Mouse (Mus musculus): Measurements from ENCODE around the gene Myo1g. TPM values are rescaled to one million over a fixed set of nuclear protein-coding genes. Genes with fewer than 3 reads are reported as not detected.

The Myo1g gene
- polyA plus RNA-seq, 1 experiment from 2014 or later = 0.29 TPM

DNA sequence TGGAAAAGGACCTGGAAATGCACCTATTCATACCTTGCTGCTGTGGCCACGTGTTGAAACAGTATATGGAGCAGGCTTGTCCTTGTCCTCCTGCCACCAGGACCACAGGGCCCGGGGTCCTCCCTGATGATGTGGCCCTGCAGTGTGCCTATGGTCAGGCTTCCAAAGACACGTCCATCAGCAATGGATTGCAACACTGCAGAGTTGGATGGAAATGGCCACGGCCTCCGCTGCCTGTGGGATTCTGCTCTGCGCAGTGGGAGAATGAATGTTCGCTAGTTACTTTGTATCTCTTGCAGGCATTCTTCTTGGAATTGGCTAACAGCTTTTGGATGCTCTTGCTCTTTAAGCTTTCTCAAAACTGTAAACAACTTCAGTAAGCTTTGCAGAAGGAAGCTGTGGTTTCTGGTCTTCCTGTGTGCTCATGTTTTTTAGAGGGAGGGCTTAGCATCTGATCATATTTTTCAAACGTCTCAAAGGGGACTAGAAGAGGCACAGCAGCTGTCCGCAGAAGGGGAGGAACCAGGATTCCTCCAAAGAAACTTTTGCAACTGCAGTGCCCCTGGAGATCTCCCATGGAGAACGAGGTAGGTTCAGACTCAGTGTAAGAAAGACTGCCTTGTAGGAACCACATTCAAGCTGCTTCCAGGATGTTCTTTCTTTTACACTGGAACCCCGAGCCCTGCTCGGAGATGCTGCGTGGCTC lies 40.0 kb upstream of the Myo1g start:
- Histone ChIP-seq H3K36me3 (replicated peaks; ENCODE audit: control insufficient read depth, insufficient read depth, low read depth, low read length) (no peaks in the 10 kb centered on the region; the same call in 1 of the 2 replicates), H3K9ac (replicated peaks; ENCODE audit: low read length) (no peak overlapping the region), H3K4me2 (ENCODE audit: low read depth, low read length) (no peak overlapping the region), H3K27ac (replicated peaks; ENCODE audit: low read depth, low read length) (no peak overlapping the region), H3K9me3 (replicated peaks; ENCODE audit: control insufficient read depth, low read length) (no peaks in the 10 kb centered on the region), H3K4me1 (ENCODE audit: control insufficient read depth, insufficient read depth, low read length) (no peaks in the 10 kb centered on the region), H3K27me3 (ENCODE audit: control insufficient read depth, insufficient read depth, low read length) (no peaks in the 10 kb centered on the region), H3K4me3 (ENCODE audit: low read depth, low read length) (no peak overlapping the region)
- WGBS = 89% methylated on average over 13 of the region's 13 CpGs
- no peak for ATAC-seq (replicated peaks; ENCODE audit: insufficient number of reproducible peaks, low FRiP score, low TSS enrichment, low read depth)
- no peak for DNase-seq (ENCODE audit: low spot score)

DNA sequence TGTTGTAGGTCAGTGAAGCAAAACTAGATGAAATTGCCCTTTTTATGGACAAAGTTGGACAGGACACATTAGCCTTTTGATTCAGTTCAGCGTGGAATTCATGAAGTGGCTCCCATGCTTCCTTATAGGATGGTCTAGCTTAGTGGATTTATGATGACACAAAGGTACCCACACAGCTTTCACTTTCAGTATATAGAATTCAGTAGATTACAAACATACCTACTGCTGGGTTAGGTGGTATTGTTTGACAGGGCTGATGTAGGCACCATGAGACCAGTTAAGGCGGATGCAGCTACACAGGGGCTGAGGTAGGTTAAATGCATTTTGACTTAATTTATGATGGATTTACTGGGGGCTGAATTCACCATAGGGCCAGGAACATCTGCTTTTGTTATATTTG lies 39.2 kb upstream of the Myo1g start:
- Histone ChIP-seq H3K9me3 (replicated peaks; ENCODE audit: control insufficient read depth, low read length) (no peaks in the 10 kb centered on the region), H3K4me1 (ENCODE audit: control insufficient read depth, insufficient read depth, low read length) (no peaks in the 10 kb centered on the region), H3K36me3 (replicated peaks; ENCODE audit: control insufficient read depth, insufficient read depth, low read depth, low read length) (no peaks in the 10 kb centered on the region; the same call in none of the 2 replicates), H3K9ac (replicated peaks; ENCODE audit: low read length) (no peak overlapping the region), H3K27ac (replicated peaks; ENCODE audit: low read depth, low read length) (no peak overlapping the region), H3K27me3 (ENCODE audit: control insufficient read depth, insufficient read depth, low read length) (no peaks in the 10 kb centered on the region), H3K4me2 (ENCODE audit: low read depth, low read length) (no peak overlapping the region), H3K4me3 (ENCODE audit: low read depth, low read length) (no peak overlapping the region)
- no peak for ATAC-seq (replicated peaks; ENCODE audit: insufficient number of reproducible peaks, low FRiP score, low TSS enrichment, low read depth)
- 95% methylated on average over 2 of the region's 2 CpGs for WGBS
- DNase-seq (ENCODE audit: low spot score) = no peak

DNA sequence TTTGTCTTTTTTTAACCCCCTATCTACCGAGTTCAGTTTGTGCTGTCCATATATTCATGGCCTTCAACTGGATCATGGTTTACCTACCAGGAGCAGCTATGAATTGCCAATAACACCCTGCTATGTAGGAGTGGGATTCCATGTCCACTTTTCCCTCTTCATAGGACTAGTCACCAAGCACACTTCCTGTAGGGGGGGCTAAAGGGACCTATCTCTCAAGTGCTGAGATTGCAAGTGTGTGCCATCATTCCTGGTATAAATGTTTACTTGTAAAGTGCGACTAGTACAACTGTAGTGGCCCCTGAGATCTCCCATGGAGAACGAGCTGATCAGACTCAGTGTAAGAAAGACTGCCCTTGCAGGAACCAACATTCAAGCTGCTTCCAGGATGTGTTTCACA lies 37.5 kb upstream of the Myo1g start:
- Histone ChIP-seq H3K27me3 (ENCODE audit: control insufficient read depth, insufficient read depth, low read length) (no peaks in the 10 kb centered on the region), H3K4me1 (ENCODE audit: control insufficient read depth, insufficient read depth, low read length) (no peaks in the 10 kb centered on the region), H3K9ac (replicated peaks; ENCODE audit: low read length) (no peak overlapping the region), H3K4me3 (ENCODE audit: low read depth, low read length) (no peak overlapping the region), H3K36me3 (replicated peaks; ENCODE audit: control insufficient read depth, insufficient read depth, low read depth, low read length) (no peaks in the 10 kb centered on the region; the same call in none of the 2 replicates), H3K9me3 (replicated peaks; ENCODE audit: control insufficient read depth, low read length) (no peaks in the 10 kb centered on the region), H3K27ac (replicated peaks; ENCODE audit: low read depth, low read length) (no peak overlapping the region), H3K4me2 (ENCODE audit: low read depth, low read length) (no peak overlapping the region)
- DNase-seq (ENCODE audit: low spot score) = no peak
- 85% methylated on average over 3 of the region's 3 CpGs for WGBS
- no peak for ATAC-seq (replicated peaks; ENCODE audit: insufficient number of reproducible peaks, low FRiP score, low TSS enrichment, low read depth)

DNA sequence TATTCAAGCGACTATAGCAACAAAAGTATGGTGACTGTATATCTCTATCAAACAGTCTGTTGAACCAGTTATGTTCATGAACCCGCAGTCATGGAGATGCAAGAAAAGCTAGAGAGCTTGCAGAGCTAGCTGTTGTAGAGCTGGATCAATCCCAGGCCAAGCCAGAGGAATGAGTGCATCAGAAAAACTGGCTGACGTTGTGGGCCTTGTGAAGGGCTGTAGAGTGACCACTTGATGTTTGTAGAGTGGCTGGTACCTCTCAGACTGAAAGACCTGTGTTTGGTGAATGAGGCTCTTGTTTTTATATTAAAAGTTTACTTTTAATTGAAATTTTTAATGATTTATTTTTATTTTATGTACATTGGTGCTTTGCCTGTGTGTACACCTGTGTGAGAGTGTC lies 29.4 kb upstream of the Myo1g start:
- Histone ChIP-seq H3K9ac (replicated peaks; ENCODE audit: low read length) (no peak overlapping the region), H3K36me3 (replicated peaks; ENCODE audit: control insufficient read depth, insufficient read depth, low read depth, low read length) (no peaks in the 10 kb centered on the region; the same call in none of the 2 replicates), H3K4me2 (ENCODE audit: low read depth, low read length) (no peak overlapping the region), H3K27me3 (ENCODE audit: control insufficient read depth, insufficient read depth, low read length) (no peaks in the 10 kb centered on the region), H3K9me3 (replicated peaks; ENCODE audit: control insufficient read depth, low read length) (no peaks in the 10 kb centered on the region), H3K4me1 (ENCODE audit: control insufficient read depth, insufficient read depth, low read length) (no peaks in the 10 kb centered on the region; the same call in 1 of the 2 replicates), H3K4me3 (ENCODE audit: low read depth, low read length) (no peak overlapping the region), H3K27ac (replicated peaks; ENCODE audit: low read depth, low read length) (no peak overlapping the region)
- DNase-seq (ENCODE audit: low spot score) (no peak), ATAC-seq (replicated peaks; ENCODE audit: insufficient number of reproducible peaks, low FRiP score, low TSS enrichment, low read depth) (no peak)
- 93% methylated on average over 3 of the region's 3 CpGs for WGBS

DNA sequence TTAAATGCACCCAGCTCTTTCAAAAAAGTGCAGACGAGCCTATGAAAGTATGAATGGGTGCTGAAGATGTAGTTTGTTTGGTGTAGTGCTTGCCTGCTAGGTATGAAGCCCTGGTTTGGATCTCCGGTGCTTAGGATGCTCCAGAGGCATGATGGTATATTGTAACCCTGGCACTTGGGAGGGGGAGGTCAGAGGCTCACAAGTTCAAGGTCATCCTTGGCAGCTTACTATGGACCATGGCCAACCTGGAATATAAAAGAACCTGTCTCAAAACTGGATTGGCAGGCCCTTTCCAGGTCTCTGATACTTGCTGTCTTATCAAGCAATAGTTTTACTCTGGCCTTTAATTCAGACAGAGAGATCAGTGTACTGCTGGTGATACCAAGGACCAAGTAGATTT lies 29.0 kb upstream of the Myo1g start:
- WGBS = 87% methylated on average over 2 of the region's 2 CpGs
- Histone ChIP-seq H3K9ac (replicated peaks; ENCODE audit: low read length) (no peak overlapping the region), H3K4me1 (ENCODE audit: control insufficient read depth, insufficient read depth, low read length) (no peaks in the 10 kb centered on the region; the same call in 1 of the 2 replicates), H3K4me3 (ENCODE audit: low read depth, low read length) (no peak overlapping the region), H3K4me2 (ENCODE audit: low read depth, low read length) (no peak overlapping the region), H3K9me3 (replicated peaks; ENCODE audit: control insufficient read depth, low read length) (no peaks in the 10 kb centered on the region), H3K36me3 (replicated peaks; ENCODE audit: control insufficient read depth, insufficient read depth, low read depth, low read length) (no peaks in the 10 kb centered on the region; the same call in none of the 2 replicates), H3K27me3 (ENCODE audit: control insufficient read depth, insufficient read depth, low read length) (no peaks in the 10 kb centered on the region), H3K27ac (replicated peaks; ENCODE audit: low read depth, low read length) (no peak overlapping the region)
- ATAC-seq (replicated peaks; ENCODE audit: insufficient number of reproducible peaks, low FRiP score, low TSS enrichment, low read depth) = no peak
- DNase-seq (ENCODE audit: low spot score) = no peak

DNA sequence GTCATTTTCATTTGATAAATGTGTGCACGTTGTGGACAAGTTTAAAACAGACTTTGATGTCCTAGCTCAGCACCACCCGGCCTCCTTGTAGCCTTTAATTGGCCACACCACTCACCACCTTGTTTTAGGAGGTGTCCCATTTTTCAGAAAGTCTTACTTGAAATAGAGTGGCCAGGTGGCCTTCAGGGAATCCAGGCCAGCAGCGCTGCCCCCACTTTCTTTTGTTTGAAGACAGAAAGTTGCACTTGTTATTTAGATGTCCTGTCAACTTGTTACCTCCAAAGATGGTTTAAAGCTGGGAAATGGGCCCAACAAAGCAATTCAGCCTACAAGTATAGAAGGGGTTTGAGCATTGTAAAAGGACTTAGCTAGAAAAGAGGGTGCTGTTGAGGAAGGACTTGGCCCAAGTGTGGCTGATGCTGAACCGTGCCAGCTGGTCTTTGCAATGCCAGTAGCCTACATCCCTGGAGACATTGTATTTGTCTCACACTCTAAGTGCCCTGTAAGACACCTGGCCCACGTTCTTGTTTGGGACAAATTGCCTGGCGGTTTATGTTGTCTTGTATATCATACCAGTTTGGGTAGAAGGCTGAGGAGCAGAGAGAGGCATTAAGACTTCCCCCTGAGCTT lies 27.0 kb upstream of the Myo1g start:
- H3K27me3 ChIP-seq (ENCODE audit: control insufficient read depth, insufficient read depth, low read length) = no peaks in the 10 kb centered on the region
- H3K9ac ChIP-seq (replicated peaks; ENCODE audit: low read length) = peak overlapping the region; percentile 86
- no peak for ATAC-seq (replicated peaks; ENCODE audit: insufficient number of reproducible peaks, low FRiP score, low TSS enrichment, low read depth)
- H3K4me1 ChIP-seq (ENCODE audit: control insufficient read depth, insufficient read depth, low read length) = no peaks in the 10 kb centered on the region; the same call in 1 of the 2 replicates
- H3K27ac ChIP-seq (replicated peaks; ENCODE audit: low read depth, low read length) = no peak overlapping the region
- peak overlapping the region; percentile 88 for H3K4me3 ChIP-seq (ENCODE audit: low read depth, low read length)
- no peak for DNase-seq (ENCODE audit: low spot score)
- 35% methylated on average over 6 of the region's 6 CpGs for WGBS
- no peaks in the 10 kb centered on the region; the same call in 1 of the 2 replicates for H3K36me3 ChIP-seq (replicated peaks; ENCODE audit: control insufficient read depth, insufficient read depth, low read depth, low read length)
- peak overlapping the region; percentile 49 for H3K4me2 ChIP-seq (ENCODE audit: low read depth, low read length)
- H3K9me3 ChIP-seq (replicated peaks; ENCODE audit: control insufficient read depth, low read length) = no peaks in the 10 kb centered on the region

DNA sequence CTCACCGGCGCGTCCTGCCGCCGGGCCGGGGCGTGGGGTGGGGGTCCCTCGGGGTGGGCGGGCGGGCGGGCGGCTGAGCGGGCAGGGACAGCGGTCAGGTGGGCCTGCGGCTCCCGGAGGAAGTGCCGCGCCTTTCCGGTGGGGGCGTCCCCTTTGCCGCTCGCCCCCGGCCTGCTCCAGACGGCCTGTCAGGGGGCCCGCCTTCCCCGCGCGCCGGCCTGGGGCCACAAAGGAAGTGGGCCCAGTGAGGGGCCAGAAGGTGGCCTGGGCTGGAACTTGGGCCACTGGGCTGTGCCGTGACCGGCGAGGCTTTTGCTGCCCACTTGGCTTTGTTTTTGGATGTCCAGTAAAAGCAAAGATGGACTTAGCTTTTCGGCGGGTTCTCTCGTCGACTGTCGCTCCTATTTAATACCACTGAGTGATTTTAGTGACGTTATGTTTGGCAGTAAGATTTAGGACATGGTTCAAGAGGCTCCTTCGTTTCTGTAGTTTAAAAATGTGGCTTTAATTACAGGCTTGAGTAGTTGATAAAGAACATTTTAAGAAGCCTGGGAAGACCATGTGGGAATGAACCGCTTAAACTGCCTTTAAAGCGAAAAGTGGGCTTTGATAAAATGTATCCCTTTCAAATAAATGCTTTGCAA lies 26.4 kb upstream of the Myo1g start:
- Histone ChIP-seq H3K4me2 (ENCODE audit: low read depth, low read length) (peak overlapping the region; percentile 49), H3K9me3 (replicated peaks; ENCODE audit: control insufficient read depth, low read length) (no peaks in the 10 kb centered on the region), H3K9ac (replicated peaks; ENCODE audit: low read length) (peak overlapping the region; percentile 86), H3K4me1 (ENCODE audit: control insufficient read depth, insufficient read depth, low read length) (no peaks in the 10 kb centered on the region; the same call in 1 of the 2 replicates), H3K27me3 (ENCODE audit: control insufficient read depth, insufficient read depth, low read length) (no peaks in the 10 kb centered on the region), H3K36me3 (replicated peaks; ENCODE audit: control insufficient read depth, insufficient read depth, low read depth, low read length) (no peaks in the 10 kb centered on the region), H3K4me3 (ENCODE audit: low read depth, low read length) (peak overlapping the region; percentile 88), H3K27ac (replicated peaks; ENCODE audit: low read depth, low read length) (peak overlapping the region; percentile 98)
- peak; percentile 57 for ATAC-seq (replicated peaks; ENCODE audit: insufficient number of reproducible peaks, low FRiP score, low TSS enrichment, low read depth)
- under 1% methylated on average over 31 of the region's 41 CpGs for WGBS
- peak; percentile 75 for DNase-seq (ENCODE audit: low spot score)

Measured in embryonic facial prominence, embryonic 11.5 days (tissue).